Mouse (Mus musculus) limb, embryonic 15.5 days (tissue): ENCODE results near the gene Limch1. TPM values are rescaled to one million over a fixed set of nuclear protein-coding genes. Genes with fewer than 3 reads are reported as not detected.
A peak's percentile ranks its signal among the peaks of the same experiment; 100 is the strongest.

Source experiments
- ATAC-seq: fragments of 200-750 bp; cut with Nextera tagmentation; 2 replicates; pipeline ENCODE4 v1.8.0; 2017; ENCODE audit warnings: low read depth, moderate TSS enrichment; ENCODE audit not compliant: insufficient number of reproducible peaks, low FRiP score, low TSS enrichment
- H3K27ac ChIP-seq: fragments of 300-500 bp; sonication (generic); 2 replicates; pipeline ENCODE4 v1.5.1; 2015; ENCODE audit warnings: moderate library complexity, mild to moderate bottlenecking, inconsistent platforms
- H3K27me3 ChIP-seq: fragments of 300-500 bp; sonication (generic); 2 replicates; pipeline ENCODE4 v1.6.1; 2015; ENCODE audit warnings: inconsistent platforms
- H3K36me3 ChIP-seq: fragments of 300-500 bp; sonication (generic); 2 replicates; pipeline ENCODE4 v1.6.1; 2015; ENCODE audit warnings: inconsistent platforms
- H3K4me1 ChIP-seq: fragments of 300-500 bp; sonication (generic); 2 replicates; pipeline ENCODE4 v1.6.1; 2015; ENCODE audit warnings: inconsistent platforms
- H3K4me2 ChIP-seq: fragments of 300-500 bp; sonication (generic); 2 replicates; pipeline ENCODE4 v1.6.1; 2015; ENCODE audit warnings: mild to moderate bottlenecking, inconsistent platforms
- H3K4me3 ChIP-seq: fragments of 300-500 bp; sonication (generic); 2 replicates; pipeline ENCODE4 v1.5.1; 2015; ENCODE audit warnings: mild to moderate bottlenecking, inconsistent platforms
- H3K9ac ChIP-seq: fragments of 300-500 bp; sonication (generic); 2 replicates; pipeline ENCODE4 v1.6.1; 2015; ENCODE audit warnings: inconsistent platforms
- H3K9me3 ChIP-seq: fragments of 300-500 bp; sonication (generic); 2 replicates; pipeline ENCODE4 v1.6.1; 2016; ENCODE audit warnings: inconsistent platforms
- WGBS: fragments of 180-500 bp; shearing (Covaris S2); methylation state at CpG from one replicate; pipeline ENCODE4 v1.1.7; 2015; 5-methylcytosine and 5-hydroxymethylcytosine counted together
- polyA plus RNA-seq: library from polyadenylated mRNA; unstranded; fragments of >200 nt; fragmentation: Nextera tagmentation; extraction: Ambion mirVana; gene quantifications from 2 replicates; pipeline ENCODE4 v1.2.1, GENCODE M21; 2015

Gene Limch1
- polyA plus RNA-seq, 1 experiment from 2014 or later: 71.8 TPM

DNA sequence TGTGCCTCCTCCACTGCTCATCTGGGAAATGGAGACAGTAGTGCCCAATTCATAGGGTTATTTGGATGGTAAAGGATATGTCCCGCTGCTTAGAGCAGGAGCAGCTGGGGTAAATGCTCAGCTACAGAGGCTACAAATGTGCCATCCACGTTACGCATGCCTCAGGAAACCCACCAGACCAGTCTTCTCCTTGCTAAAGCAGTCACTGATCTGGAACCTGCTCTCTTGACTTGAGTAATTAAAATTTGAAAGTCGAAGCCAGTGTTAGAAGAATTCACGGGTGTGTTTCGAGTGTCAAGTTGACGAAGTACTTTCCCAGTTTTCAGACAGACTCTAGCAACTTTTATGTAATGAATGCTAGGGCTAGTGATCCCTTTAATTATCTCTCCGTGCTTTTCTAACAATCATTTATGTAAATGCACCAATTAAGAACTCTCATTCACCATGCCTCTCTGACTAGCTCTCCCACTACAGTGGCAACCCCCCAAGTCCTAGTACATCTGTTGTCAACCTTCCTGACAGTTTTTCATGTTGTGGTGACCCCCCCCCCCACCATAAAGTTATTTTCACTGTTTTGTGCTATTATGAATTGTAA is 203.6 kb downstream of the Limch1 start:
- Histone ChIP-seq H3K9ac (no peak overlapping the region), H3K4me3 (no peak overlapping the region), H3K36me3 (no peaks in the 10 kb centered on the region), H3K9me3 (no peaks in the 10 kb centered on the region), H3K27me3 (no peaks in the 10 kb centered on the region), H3K4me1 (peaks cover 19% of the 10 kb centered on the region), H3K4me2 (no peak overlapping the region), H3K27ac (peak overlapping the region; percentile 58; the same call in 1 of the 2 replicates)
- 58% methylated on average over 8 of the region's 8 CpGs for WGBS
- ATAC-seq: no peak

DNA sequence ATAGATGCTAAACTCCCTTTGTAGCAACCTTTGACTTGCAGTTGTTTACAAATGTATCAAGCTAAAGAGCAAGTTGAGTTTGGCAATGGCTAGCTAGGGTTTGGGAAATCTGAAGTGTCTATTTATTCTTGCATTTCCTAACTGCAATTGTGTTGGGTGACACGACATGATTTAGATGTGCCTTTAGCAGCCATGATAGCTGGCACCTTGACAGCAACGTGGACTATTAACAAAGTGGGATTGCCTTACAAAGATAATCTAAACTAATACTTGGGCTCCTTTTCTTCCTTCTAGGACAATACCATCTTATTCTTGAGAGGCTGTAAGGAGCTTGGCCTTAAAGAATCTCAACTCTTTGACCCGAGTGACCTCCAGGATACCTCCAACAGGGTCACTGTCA is 207.7 kb downstream of the Limch1 start:
- no peak overlapping the region for H3K27ac ChIP-seq
- H3K4me1 ChIP-seq: peaks cover 22% of the 10 kb centered on the region
- H3K9me3 ChIP-seq: no peaks in the 10 kb centered on the region
- H3K9ac ChIP-seq: no peak overlapping the region
- WGBS: 68% methylated on average over 3 of the region's 3 CpGs
- no peaks in the 10 kb centered on the region for H3K36me3 ChIP-seq
- no peak overlapping the region for H3K4me2 ChIP-seq
- H3K4me3 ChIP-seq: no peak overlapping the region
- no peaks in the 10 kb centered on the region for H3K27me3 ChIP-seq
- no peak for ATAC-seq

DNA sequence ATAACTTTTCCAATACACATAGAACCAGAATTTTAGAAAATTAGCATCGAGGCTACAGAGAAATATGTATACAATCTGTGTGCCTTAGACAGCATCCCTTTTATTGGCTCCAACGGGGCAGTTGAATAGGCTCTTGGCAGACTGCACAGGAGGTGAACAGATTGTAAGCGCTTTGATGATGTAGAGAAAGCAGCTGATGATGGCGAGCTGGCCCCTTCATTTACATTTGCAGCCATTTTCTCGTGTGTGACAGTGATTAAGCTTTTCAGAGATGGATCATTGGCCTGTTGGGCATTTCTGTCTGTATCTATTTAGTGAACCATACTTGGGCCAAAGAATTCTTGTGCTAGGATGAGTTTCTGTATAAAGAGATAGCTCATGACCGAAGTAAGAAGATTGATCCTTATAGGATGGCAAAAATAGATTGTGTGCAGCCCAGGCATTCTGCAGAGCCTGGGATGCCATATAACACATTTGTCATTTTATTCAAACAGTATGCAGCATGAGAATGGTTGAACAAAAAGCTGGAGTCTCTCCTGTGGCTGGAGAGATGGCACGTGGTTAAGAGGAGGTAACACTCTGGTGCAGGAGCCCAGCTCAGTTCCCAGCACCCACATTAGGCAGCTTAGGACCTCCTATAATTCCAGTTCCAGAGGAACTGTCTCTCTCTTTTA is 208.5 kb downstream of the Limch1 start:
- H3K4me3 ChIP-seq: no peak overlapping the region
- no peak for ATAC-seq
- H3K9ac ChIP-seq: no peak overlapping the region
- no peaks in the 10 kb centered on the region for H3K27me3 ChIP-seq
- 51% methylated on average over 7 of the region's 7 CpGs for WGBS
- no peak overlapping the region for H3K4me2 ChIP-seq
- no peaks in the 10 kb centered on the region for H3K36me3 ChIP-seq
- no peaks in the 10 kb centered on the region for H3K9me3 ChIP-seq
- H3K27ac ChIP-seq: no peak overlapping the region
- H3K4me1 ChIP-seq: peaks cover 16% of the 10 kb centered on the region

DNA sequence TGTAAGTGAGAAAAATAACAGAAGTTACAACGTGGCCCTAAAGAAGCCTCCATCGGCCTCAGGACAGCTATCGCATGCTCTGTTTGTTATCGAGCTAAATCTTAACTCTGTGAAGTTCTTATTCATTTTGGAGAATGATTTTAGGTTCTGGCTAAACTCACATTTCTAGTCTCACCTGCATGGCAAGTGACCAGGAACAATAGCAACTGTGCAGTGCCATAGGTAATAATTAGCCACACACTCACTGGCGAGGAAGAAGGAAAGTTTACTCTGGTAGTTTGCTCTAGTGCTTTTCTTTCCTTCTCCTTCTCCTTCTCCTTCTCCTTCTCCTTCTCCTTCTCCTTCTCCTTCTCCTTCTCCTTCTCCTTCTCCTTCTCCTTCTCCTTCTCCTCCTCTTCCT is 209.6 kb downstream of the Limch1 start:
- Histone ChIP-seq H3K27me3 (no peaks in the 10 kb centered on the region), H3K4me2 (no peak overlapping the region), H3K4me3 (no peak overlapping the region), H3K9ac (no peak overlapping the region), H3K36me3 (no peaks in the 10 kb centered on the region), H3K4me1 (peaks cover 15% of the 10 kb centered on the region), H3K9me3 (no peaks in the 10 kb centered on the region), H3K27ac (no peak overlapping the region)
- ATAC-seq: no peak
- 80% methylated on average over 5 of the region's 5 CpGs for WGBS

DNA sequence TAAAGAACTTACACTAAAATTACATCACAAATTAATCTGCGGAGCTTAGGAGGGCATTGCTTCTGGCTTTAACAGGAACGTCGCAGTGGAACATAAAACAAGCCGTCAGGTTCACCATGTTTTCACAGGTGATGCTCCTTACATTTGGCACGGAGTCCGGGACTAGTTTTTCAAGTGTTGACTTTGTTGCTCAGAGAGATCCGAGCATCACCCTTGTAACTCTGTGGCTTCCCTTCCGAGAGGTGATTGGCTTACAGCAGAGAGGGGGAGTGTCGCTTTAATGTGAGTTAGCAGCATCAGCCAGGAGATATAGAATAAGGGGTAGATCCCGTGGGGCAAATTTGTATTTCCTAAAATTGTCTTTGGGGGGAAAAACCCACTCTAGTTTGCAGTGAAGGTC is 212.0 kb downstream of the Limch1 start:
- H3K27ac ChIP-seq: 0 out of 2 replicates have a peak overlapping the region, but pooled peaks have one; percentile 13
- 0 out of 2 replicates have a peak, but pooled peaks cover 2% of the 10 kb centered on the region for H3K36me3 ChIP-seq
- H3K9me3 ChIP-seq: no peaks in the 10 kb centered on the region
- ATAC-seq: no peak
- 52% methylated on average over 10 of the region's 10 CpGs for WGBS
- H3K4me1 ChIP-seq: peaks cover 15% of the 10 kb centered on the region
- H3K4me3 ChIP-seq: no peak overlapping the region
- no peak overlapping the region for H3K9ac ChIP-seq
- H3K27me3 ChIP-seq: no peaks in the 10 kb centered on the region
- no peak overlapping the region for H3K4me2 ChIP-seq

DNA sequence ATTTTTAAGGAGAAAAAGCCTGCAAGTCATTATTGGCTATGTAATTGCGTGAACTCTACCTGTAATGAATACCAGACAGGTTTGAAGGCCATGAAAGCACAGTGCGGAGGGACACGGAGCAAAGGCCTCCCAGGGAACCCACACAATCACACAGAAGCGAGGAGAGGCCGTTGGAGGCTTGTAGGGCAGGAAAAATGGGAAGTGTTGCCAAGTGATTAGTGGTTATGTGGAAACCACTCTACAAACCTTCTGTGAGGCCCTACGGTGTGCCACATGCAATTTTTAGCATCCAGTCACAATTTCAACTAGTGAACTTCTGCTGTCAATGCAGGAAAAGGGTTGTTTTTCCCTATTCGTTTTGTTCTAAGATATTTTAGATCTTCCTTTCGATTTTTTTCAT is 212.5 kb downstream of the Limch1 start:
- no peaks in the 10 kb centered on the region for H3K9me3 ChIP-seq
- peaks cover 15% of the 10 kb centered on the region for H3K4me1 ChIP-seq
- H3K9ac ChIP-seq: no peak overlapping the region
- WGBS: 46% methylated on average over 8 of the region's 8 CpGs
- H3K27ac ChIP-seq: 0 out of 2 replicates have a peak overlapping the region, but pooled peaks have one; percentile 13
- 0 out of 2 replicates have a peak, but pooled peaks cover 2% of the 10 kb centered on the region for H3K36me3 ChIP-seq
- no peak for ATAC-seq
- no peak overlapping the region for H3K4me3 ChIP-seq
- no peak overlapping the region for H3K4me2 ChIP-seq
- no peaks in the 10 kb centered on the region for H3K27me3 ChIP-seq

DNA sequence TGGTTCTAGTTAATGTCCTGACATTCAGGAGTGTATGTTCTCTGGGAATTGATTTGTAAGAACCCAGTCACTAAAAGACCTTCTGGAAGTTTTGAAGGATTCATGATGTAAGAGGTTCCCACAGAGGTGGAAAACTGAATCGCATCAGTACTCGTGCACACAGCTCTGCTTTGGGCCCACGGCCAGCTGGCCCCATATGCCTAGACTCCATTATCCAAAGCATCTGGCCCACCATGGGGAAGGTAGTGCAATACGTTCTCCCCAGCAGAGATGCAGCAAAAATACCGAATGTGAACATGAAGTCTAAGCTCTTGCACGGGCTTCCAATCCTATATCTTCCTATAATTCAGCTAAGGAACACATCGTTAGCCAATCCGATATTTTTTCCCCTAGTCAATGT is 214.3 kb downstream of the Limch1 start:
- Histone ChIP-seq H3K27me3 (no peaks in the 10 kb centered on the region), H3K36me3 (0 out of 2 replicates have a peak, but pooled peaks cover 4% of the 10 kb centered on the region), H3K4me2 (no peak overlapping the region), H3K4me1 (peaks cover 15% of the 10 kb centered on the region), H3K27ac (peak overlapping the region; percentile 9; the same call in 1 of the 2 replicates), H3K9ac (no peak overlapping the region), H3K4me3 (no peak overlapping the region), H3K9me3 (no peaks in the 10 kb centered on the region)
- WGBS: 49% methylated on average over 8 of the region's 8 CpGs
- peak; percentile 44; the same call in 1 of the 2 replicates for ATAC-seq

DNA sequence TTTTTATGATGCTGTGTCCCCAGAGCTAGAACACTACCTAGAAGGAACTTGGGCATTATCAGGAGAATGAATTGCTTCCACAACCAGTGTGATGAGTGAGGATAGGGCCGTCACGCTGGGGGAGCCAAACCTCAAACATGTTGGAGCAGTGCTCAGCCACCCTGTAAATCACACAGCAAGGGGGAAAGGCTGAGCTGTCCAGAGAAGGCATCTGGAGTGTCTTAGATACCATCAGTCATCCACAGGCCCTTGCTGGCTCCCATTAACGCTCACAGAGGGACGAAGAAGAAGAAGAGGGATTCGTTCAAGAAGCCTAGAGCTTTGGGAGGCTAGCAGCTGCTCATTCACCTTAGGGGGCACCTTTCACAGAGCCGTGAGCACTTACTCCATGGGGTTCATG is 219.8 kb downstream of the Limch1 start:
- H3K36me3 ChIP-seq: 0 out of 2 replicates have a peak, but pooled peaks cover 4% of the 10 kb centered on the region
- peaks cover 34% of the 10 kb centered on the region for H3K4me1 ChIP-seq
- no peak overlapping the region for H3K9ac ChIP-seq
- H3K27me3 ChIP-seq: no peaks in the 10 kb centered on the region
- no peak overlapping the region for H3K4me2 ChIP-seq
- 29% methylated on average over 6 of the region's 6 CpGs for WGBS
- H3K4me3 ChIP-seq: no peak overlapping the region
- no peak for ATAC-seq
- no peak overlapping the region for H3K27ac ChIP-seq
- no peaks in the 10 kb centered on the region for H3K9me3 ChIP-seq

DNA sequence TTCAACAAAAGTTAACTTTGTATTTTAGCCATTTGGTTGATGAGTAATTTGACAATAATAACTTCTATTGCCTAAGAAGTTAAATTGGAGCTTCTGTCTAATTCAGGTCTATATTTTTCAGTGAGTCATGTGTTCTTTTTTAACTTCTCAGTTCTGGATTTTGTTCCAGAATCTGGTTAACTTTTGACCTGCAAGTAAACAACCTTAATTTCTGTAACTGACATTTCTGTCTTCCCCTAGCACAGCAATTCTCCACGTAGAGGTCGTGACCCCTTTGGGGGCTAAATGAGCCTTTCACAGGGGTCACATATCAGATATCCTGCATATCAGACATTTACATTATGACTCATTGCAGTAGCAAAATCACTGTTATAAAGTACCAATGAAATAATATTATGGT is 221.5 kb downstream of the Limch1 start:
- Histone ChIP-seq H3K27ac (peak overlapping the region; percentile 84; the same call in 1 of the 2 replicates), H3K9ac (no peak overlapping the region), H3K4me1 (peaks cover 34% of the 10 kb centered on the region), H3K4me2 (no peak overlapping the region), H3K27me3 (no peaks in the 10 kb centered on the region), H3K4me3 (no peak overlapping the region), H3K9me3 (no peaks in the 10 kb centered on the region), H3K36me3 (0 out of 2 replicates have a peak, but pooled peaks cover 2% of the 10 kb centered on the region)
- 53% methylated on average over 2 of the region's 2 CpGs for WGBS
- no peak for ATAC-seq

DNA sequence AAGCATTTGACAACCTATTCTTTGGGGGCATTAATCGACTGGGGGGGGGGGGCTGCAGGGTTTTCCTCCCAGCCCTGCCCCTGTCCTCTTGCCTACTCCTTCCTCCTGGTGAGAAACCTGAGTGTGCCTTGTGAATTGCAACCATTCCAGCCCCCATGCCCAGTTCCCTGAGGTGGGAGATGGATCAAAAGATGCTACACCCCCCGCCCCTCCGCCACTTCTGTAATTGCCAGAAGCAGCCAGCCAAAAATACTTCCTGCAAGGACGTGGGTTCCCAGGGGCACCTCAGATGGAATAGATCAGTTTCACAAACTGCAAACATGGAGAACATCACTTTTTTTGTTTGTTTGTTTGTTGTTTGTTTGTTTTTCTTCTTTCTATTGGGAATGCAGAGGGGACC is 222.0 kb downstream of the Limch1 start:
- no peak for ATAC-seq
- H3K9ac ChIP-seq: no peak overlapping the region
- no peaks in the 10 kb centered on the region for H3K27me3 ChIP-seq
- peak overlapping the region; percentile 84 for H3K27ac ChIP-seq
- WGBS: 32% methylated on average over 4 of the region's 4 CpGs
- H3K4me1 ChIP-seq: peaks cover 34% of the 10 kb centered on the region
- H3K9me3 ChIP-seq: no peaks in the 10 kb centered on the region
- H3K4me2 ChIP-seq: peak overlapping the region; percentile 41
- H3K36me3 ChIP-seq: 0 out of 2 replicates have a peak, but pooled peaks cover 2% of the 10 kb centered on the region
- H3K4me3 ChIP-seq: peak overlapping the region; percentile 14; the same call in 1 of the 2 replicates

DNA sequence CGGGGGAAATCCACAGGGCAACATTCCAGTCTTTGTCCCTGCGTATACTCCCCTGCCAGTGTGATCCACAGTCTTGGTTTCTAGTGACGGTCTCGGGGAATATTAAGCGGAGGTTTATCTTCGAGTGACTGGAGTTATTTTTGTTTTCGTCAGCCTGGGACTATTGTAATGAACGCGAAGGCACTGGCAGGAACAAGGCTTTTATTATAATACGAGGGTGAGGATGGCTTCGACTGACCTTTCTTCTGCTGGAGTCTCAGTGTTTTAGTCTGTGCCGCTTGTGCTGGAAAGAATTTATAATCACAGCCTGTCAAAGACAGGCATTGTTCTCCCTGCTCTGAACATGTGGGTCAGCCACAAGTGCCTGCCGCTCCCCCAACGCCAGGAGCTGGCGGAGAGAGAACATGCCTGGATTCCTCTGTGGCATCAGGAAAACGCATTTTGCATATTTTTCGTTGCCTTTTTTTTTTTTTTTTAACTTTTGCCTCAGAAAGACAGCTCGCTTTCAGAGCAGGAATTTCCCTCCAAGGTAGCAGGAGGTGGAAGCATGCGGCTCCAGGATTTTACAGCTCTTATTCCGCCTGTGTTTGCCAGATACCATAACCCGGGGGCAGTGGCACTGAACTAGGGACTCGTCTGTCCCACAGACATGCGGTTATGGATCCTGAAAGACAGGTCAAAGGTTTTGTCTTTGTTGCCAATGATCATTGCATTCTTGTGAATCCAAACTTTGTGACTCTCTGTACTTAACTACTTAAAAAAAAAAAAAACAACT is 222.6 kb downstream of the Limch1 start:
- no peak; the same call in 1 of the 2 replicates for ATAC-seq
- H3K27me3 ChIP-seq: no peaks in the 10 kb centered on the region
- H3K4me2 ChIP-seq: peak overlapping the region; percentile 41
- H3K9me3 ChIP-seq: no peaks in the 10 kb centered on the region
- H3K36me3 ChIP-seq: 0 out of 2 replicates have a peak, but pooled peaks cover 2% of the 10 kb centered on the region
- H3K4me1 ChIP-seq: peaks cover 34% of the 10 kb centered on the region
- peak overlapping the region; percentile 84 for H3K27ac ChIP-seq
- H3K4me3 ChIP-seq: peak overlapping the region; percentile 14
- H3K9ac ChIP-seq: no peak overlapping the region
- 4% methylated on average over 23 of the region's 23 CpGs for WGBS
